Mouse (Mus musculus): Measurements from ENCODE around the gene P2ry14. TPM values are rescaled to one million over a fixed set of nuclear protein-coding genes. Genes with fewer than 3 reads are reported as not detected.
"Not testable (repeated sequence)": the region's sequence is repeated elsewhere in the genome, so short reads cannot be mapped to it uniquely, and the experiment has no call there.

The P2ry14 gene
- total RNA-seq, 2 experiments from 2014 or later: 6.1 to 7.2 TPM

GRCm38 (mm10) chr3:59113973-59114517 lies 39.4 kb downstream of the P2ry14 start:
- DNase-seq: no peak

GRCm38 (mm10) chr3:59113291-59113690 lies 40.1 kb downstream of the P2ry14 start:
- DNase-seq; intact Hi-C loops (cut with DNase I): not testable (repeated sequence)

More at GRCm38 (mm10) chr3:59113973-59114517, 39.4 kb downstream of the P2ry14 start:
- intact Hi-C loops (cut with DNase I): no loop called here

- intact Hi-C loops (cut with DNase I): no loop called here
- no peak for DNase-seq
Observed at GRCm38 (mm10) chr3:59111944-59112343, 41.5 kb downstream of the P2ry14 start.

- DNase-seq; intact Hi-C loops (cut with DNase I): not testable (repeated sequence)
Observed at GRCm38 (mm10) chr3:59109834-59110233, 43.6 kb downstream of the P2ry14 start.

GRCm38 (mm10) chr3:59107439-59107838 lies 46.0 kb downstream of the P2ry14 start:
- intact Hi-C loops (cut with DNase I): no loop called here
- DNase-seq: no peak

- intact Hi-C loops (cut with DNase I): no loop called here
- DNase-seq: no peak
Observed at GRCm38 (mm10) chr3:59104462-59104861, 49.0 kb downstream of the P2ry14 start.

GRCm38 (mm10) chr3:59102146-59102545 lies 51.3 kb downstream of the P2ry14 start:
- DNase-seq: no peak
- intact Hi-C loops (cut with DNase I): no loop called here

- DNase-seq: no peak
- intact Hi-C loops (cut with DNase I): no loop called here
Observed at GRCm38 (mm10) chr3:59101218-59101986, 52.0 kb downstream of the P2ry14 start, which contains the start of gene Gpr171. TSS of gene Gpr171 (minus strand) at chr3:59101821.

GRCm38 (mm10) chr3:59098540-59098939 lies 54.9 kb downstream of the P2ry14 start:
- no peak for DNase-seq
- intact Hi-C loops (cut with DNase I): no loop called here

GRCm38 (mm10) chr3:59097421-59097820 lies 56.0 kb downstream of the P2ry14 start:
- no peak for DNase-seq
- intact Hi-C loops (cut with DNase I): no loop called here

- intact Hi-C loops (cut with DNase I): no loop called here
- DNase-seq: no peak
Observed at GRCm38 (mm10) chr3:59092702-59093101, 60.7 kb downstream of the P2ry14 start.

- DNase-seq: no peak
- intact Hi-C loops (cut with DNase I): loop anchor here (5.0 kb wide), 1 partner anchor 36 kb away; no protein-coding TSS in a partner anchor
Observed at GRCm38 (mm10) chr3:59080919-59081318, 72.5 kb downstream of the P2ry14 start.

GRCm38 (mm10) chr3:59080293-59080916 lies 73.0 kb downstream of the P2ry14 start:
- no peak for DNase-seq
- intact Hi-C loops (cut with DNase I): loop anchor here (5.0 kb wide), 1 partner anchor 37 kb away; no protein-coding TSS in a partner anchor

- intact Hi-C loops (cut with DNase I): loop anchor here (2.0 to 5.0 kb wide), 2 partner anchors 88 to 129 kb away; no protein-coding TSS in a partner anchor
- peak; percentile 26 to 63 for DNase-seq
Observed at GRCm38 (mm10) chr3:59079327-59079726, 74.1 kb downstream of the P2ry14 start.

GRCm38 (mm10) chr3:59078585-59078984 lies 74.8 kb downstream of the P2ry14 start:
- DNase-seq: no peak
- intact Hi-C loops (cut with DNase I): loop anchor here (2.0 to 5.0 kb wide), 2 partner anchors 89 to 130 kb away; no protein-coding TSS in a partner anchor

GRCm38 (mm10) chr3:59077278-59077677 lies 76.1 kb downstream of the P2ry14 start:
- peak in 1 of 2 experiments; percentile 16 for DNase-seq
- intact Hi-C loops (cut with DNase I): loop anchor here (5.0 kb wide), 1 partner anchor 90 kb away; no protein-coding TSS in a partner anchor

- intact Hi-C loops (cut with DNase I); DNase-seq: not testable (repeated sequence)
Observed at GRCm38 (mm10) chr3:59069071-59069470, 84.3 kb downstream of the P2ry14 start.

GRCm38 (mm10) chr3:59066558-59067294 lies 86.7 kb downstream of the P2ry14 start:
- no peak for DNase-seq
- intact Hi-C loops (cut with DNase I): no loop called here

- intact Hi-C loops (cut with DNase I): no loop called here
- no peak for DNase-seq
Observed at GRCm38 (mm10) chr3:59065937-59066336, 87.5 kb downstream of the P2ry14 start.

Data from heart, postnatal 14 days (tissue).